Mouse (Mus musculus) right cerebral cortex, postnatal 25 days (tissue): Measurements from ENCODE around the gene Map3k1.
"Not testable (repeated sequence)": the region's sequence is repeated elsewhere in the genome, so short reads cannot be mapped to it uniquely, and the experiment has no call there.

ENCODE experiments used
- DNase-seq: peaks from one replicate; pipeline ENCODE4 v3.0.0; 2022

Map3k1 gene

DNA sequence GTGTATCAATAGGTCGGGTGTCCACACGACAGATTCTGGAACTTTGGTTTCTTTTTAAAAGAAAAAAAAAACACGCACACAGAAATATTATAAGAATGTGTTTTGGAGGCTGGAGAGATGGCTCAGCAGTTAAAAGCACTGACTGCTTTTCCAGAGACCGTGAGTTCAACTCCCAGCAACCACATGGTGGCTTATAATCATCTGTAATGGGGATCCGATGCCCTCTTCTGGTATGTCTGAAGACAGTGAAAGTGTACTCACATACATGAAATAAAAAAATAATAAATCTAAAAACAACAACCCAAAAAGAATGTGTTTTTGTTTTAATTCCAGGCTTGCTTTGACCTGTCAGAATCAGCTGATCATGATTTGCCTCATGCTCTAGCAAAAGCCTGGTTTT is 81.9 kb downstream of the Map3k1 start:
- DNase-seq, result no peak

DNA sequence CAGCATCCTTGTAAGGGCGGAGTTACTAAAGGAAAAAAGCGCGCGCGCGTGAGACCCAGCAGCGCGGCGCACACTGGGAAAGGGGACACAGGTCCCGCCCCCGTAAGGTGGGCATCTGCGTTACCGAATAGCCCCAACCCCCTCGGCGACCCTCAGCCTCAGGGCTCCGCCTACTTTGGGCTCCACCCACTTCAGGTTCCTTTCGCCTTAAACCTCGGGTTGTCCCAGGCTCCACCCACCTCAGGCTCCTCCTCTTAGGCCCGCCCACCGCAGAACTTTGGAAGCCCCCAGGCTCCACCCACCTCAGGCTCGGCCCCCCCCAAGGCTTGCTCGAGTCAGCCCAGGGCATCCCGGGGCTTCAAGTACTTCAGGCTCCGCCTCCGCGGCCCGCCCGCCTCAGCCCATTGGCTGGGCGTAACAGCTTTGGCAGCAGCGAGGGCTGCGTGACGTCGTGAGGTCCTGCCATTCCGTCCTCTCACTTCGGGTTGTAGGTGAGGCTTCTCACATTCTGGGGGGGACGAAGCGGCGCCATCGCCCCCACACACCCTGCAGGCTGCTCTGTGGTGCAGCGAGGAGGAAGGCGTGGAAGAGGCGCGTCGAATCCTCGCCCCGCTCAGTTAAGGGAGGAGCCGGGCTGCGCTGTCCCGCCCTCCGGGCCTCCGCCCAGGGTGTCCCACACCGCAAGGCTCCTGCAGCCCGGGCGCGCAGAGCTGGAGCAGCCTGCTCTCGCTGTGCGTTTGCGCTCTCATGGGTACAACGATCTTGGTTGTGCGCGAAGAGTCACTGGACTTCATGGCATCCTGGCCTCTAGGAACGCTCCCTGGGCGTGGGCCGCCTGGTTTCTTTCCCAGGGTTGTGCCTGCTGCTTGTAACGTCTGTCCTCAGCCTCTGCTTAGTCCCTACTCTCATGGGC is 83.4 kb downstream of the Map3k1 start:
- peak; percentile 92 for DNase-seq

DNA sequence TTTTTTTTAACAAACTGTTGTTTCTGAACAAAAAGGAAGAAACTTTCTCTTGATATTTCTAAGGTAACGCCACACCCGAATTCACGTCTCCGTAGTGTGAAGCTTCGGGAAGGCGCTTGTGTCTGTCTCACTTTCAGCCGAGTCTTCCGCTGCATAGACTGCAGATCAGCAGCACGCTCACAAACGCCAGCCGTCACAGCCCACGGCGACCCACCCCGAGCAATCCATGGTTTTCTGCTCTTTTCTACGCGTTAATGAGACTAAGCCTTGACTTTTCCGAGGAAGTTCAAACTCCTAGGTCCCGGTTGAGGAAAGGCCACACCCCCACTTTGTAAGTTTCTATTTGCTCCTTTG is 84.0 kb downstream of the Map3k1 start:
- DNase-seq, result no peak

GRCm38 (mm10) chr13:111719726-111720125 is 89.1 kb downstream of the Map3k1 start:
- DNase-seq, result no peak

DNA sequence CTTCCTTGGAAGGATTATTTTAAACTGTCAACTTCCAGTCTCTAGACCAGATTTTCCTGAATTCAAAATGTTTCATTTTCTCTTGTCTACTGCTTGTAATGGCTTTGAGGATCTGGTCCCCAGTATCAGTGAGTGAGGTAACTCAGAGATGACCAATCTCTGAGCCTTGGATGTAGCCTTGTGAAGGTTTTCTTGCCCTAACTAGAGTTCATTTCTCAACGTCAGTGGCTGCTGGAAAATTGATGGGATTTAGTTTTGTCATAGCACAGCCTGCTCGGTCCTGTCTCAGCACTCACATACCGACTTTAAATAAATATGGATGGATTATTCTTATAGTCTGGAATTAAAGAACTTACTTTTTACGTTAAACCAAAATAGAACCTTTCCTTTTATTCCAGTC is 98.3 kb downstream of the Map3k1 start:
- DNase-seq, result no peak

DNA sequence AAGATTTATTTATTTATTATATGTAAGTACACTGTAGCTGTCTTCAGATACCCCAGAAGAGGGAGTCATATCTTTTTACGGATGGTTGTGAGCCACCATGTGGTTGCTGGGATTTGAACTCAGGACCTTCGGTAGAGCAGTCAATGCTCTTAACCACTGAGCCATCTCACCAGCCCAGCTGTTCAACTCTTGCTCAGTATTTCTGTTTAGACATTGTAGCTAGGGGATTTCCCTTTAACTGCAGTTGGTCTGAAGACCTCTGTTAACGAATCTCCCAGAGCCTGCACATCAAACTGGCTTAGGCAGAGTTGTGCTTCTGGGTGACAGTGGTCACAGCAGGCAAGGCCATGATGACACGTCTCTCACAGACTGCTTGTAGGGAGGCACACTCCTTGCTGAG is 104.8 kb downstream of the Map3k1 start:
- DNase-seq, result not testable (repeated sequence)

DNA sequence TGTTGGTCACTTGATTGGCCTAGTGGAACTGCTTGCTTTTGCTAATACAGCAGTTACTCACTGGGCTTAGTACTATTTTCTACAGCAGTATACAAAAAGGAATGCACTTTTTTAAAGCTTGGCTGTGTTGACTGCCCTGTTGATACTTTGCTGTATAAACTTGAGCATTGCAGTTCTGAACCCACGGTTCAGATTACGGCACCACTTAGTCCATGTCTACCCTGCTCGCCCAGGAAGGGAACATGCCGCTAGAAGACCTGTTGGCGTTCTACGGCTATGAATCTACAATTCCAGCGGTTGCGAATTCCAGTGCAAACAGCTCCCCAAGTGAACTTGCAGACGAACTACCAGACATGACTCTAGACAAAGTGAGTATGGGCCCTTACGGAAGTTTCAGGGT is 105.4 kb downstream of the Map3k1 start:
- no peak for DNase-seq
